Mouse (Mus musculus): ENCODE data around the gene Camp. TPM values are rescaled to one million over a fixed set of nuclear protein-coding genes. Genes with fewer than 3 reads are reported as not detected.

Camp gene
- polyA plus RNA-seq, 1 experiment from 2014 or later: not detected

DNA sequence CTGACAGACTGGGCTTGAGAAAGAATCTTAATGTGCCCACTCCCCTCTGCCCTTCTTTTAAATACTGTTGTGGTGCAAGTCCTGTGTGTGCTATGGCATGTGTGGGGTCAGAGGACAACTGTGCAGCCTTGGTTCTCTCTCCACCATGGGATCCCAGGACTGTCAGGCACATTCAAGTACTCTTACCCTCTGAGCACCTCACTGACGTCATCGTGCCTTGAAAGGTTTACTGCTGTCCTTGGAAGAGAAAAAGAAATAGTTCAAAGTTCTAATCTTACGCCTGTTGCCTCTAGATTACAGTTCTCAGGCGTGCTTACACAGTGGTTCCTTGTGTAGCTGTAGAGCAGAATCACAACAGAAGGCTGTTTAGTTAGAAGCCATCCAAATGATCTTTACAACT lies 36.8 kb upstream of the Camp start:
- WGBS: 68% methylated on average over 4 of the region's 4 CpGs
- H3K9me3 ChIP-seq (ENCODE audit: control insufficient read depth, low read length): no peaks in the 10 kb centered on the region
- ATAC-seq (ENCODE audit: low FRiP score, low TSS enrichment): no peak
- H3K36me3 ChIP-seq (ENCODE audit: control insufficient read depth, insufficient read depth, low read length): peaks cover 100% of the 10 kb centered on the region
- H3K4me2 ChIP-seq (replicated peaks; ENCODE audit: low read depth, low read length): no peak overlapping the region
- no peak overlapping the region for H3K4me3 ChIP-seq (ENCODE audit: low read length)
- H3K27me3 ChIP-seq (ENCODE audit: control insufficient read depth, insufficient read depth, low read length): no peaks in the 10 kb centered on the region
- 0 out of 2 replicates have a peak, but pooled peaks cover under 1% of the 10 kb centered on the region for H3K4me1 ChIP-seq (ENCODE audit: control insufficient read depth, insufficient read depth, low read length)
- H3K9ac ChIP-seq (ENCODE audit: low read depth, low read length): no peak overlapping the region
- H3K27ac ChIP-seq (ENCODE audit: low read depth, low read length): no peak overlapping the region

DNA sequence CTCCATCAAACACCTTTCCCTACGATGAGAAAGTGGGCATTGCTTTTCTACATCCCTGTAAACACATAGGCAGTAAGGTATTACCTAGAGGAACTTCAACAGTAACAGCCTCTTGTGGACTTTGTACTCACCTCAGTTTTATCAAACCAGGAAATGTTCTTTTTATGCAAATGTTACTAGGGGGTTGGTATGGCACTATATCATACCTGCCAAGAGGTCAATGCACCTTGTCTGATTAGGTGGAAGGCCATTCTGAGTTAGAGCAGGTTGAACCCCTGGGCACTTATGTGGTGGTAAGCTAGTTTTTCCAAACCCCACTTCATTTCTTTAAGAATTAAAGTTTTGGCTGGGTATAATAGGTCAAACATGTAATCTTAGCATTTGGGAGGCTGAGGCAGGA lies 29.9 kb upstream of the Camp start:
- Histone ChIP-seq H3K36me3 (ENCODE audit: control insufficient read depth, insufficient read depth, low read length) (peaks cover 69% of the 10 kb centered on the region), H3K4me1 (ENCODE audit: control insufficient read depth, insufficient read depth, low read length) (peaks cover 9% of the 10 kb centered on the region), H3K9me3 (ENCODE audit: control insufficient read depth, low read length) (no peaks in the 10 kb centered on the region), H3K4me3 (ENCODE audit: low read length) (no peak overlapping the region), H3K27ac (ENCODE audit: low read depth, low read length) (no peak overlapping the region), H3K4me2 (replicated peaks; ENCODE audit: low read depth, low read length) (no peak overlapping the region), H3K27me3 (ENCODE audit: control insufficient read depth, insufficient read depth, low read length) (no peaks in the 10 kb centered on the region), H3K9ac (ENCODE audit: low read depth, low read length) (no peak overlapping the region)
- ATAC-seq (ENCODE audit: low FRiP score, low TSS enrichment): no peak
- 100% methylated on average over 1 of the region's 1 CpGs for WGBS

DNA sequence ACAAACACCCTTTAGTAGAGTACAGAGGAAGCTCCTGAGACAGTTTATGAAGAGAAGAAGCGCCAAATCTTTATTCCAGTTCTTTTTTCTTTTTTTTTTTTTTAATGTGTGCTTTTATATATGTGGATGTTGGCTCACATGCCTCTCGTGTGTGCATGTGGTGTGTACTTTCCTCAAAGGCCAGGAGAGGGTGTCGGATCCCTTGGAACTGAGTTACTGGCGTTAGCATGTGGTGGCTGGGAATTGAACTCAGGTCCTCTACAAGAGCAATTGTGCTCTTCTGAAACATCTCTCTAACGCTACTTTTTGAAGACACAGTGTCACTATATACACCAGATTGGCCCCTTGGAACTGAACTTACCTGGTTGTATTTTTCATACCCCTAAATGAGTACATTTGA lies 28.2 kb upstream of the Camp start:
- Histone ChIP-seq H3K9me3 (ENCODE audit: control insufficient read depth, low read length) (no peaks in the 10 kb centered on the region), H3K4me3 (ENCODE audit: low read length) (peak overlapping the region; percentile 99; the same call in 1 of the 2 replicates), H3K36me3 (ENCODE audit: control insufficient read depth, insufficient read depth, low read length) (peaks cover 53% of the 10 kb centered on the region), H3K9ac (ENCODE audit: low read depth, low read length) (peak overlapping the region; percentile 98; the same call in 1 of the 2 replicates), H3K27me3 (ENCODE audit: control insufficient read depth, insufficient read depth, low read length) (no peaks in the 10 kb centered on the region), H3K4me2 (replicated peaks; ENCODE audit: low read depth, low read length) (peak overlapping the region; percentile 85), H3K27ac (ENCODE audit: low read depth, low read length) (no peak overlapping the region), H3K4me1 (ENCODE audit: control insufficient read depth, insufficient read depth, low read length) (peaks cover 9% of the 10 kb centered on the region)
- 85% methylated on average over 5 of the region's 5 CpGs for WGBS
- no peak for ATAC-seq (ENCODE audit: low FRiP score, low TSS enrichment)

DNA sequence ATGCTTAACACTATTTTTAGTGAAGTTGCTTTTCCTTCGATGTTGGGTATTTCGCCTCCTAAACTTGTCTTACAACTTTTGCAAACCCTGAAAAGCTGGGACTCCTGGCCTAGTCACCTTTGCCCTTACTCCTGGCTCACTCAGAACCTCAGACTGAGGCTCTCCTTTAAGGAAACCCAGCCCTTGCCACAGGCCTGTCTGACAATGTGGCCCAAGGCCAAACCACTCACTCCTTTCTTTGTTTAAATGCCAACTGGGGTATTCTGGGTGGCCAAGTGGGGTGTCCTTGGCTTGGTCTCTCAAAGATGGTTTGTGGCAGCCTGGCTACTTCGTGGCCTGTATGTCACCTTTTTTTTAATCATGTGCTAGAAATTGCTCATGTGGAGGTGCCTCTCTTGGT lies 27.3 kb upstream of the Camp start:
- Histone ChIP-seq H3K27me3 (ENCODE audit: control insufficient read depth, insufficient read depth, low read length) (no peaks in the 10 kb centered on the region), H3K9ac (ENCODE audit: low read depth, low read length) (peak overlapping the region; percentile 98), H3K4me2 (replicated peaks; ENCODE audit: low read depth, low read length) (peak overlapping the region; percentile 85), H3K4me1 (ENCODE audit: control insufficient read depth, insufficient read depth, low read length) (peaks cover 9% of the 10 kb centered on the region), H3K4me3 (ENCODE audit: low read length) (peak overlapping the region; percentile 99), H3K27ac (ENCODE audit: low read depth, low read length) (peak overlapping the region; percentile 92; the same call in 1 of the 2 replicates), H3K9me3 (ENCODE audit: control insufficient read depth, low read length) (no peaks in the 10 kb centered on the region), H3K36me3 (ENCODE audit: control insufficient read depth, insufficient read depth, low read length) (peaks cover 44% of the 10 kb centered on the region)
- WGBS: 7% methylated on average over 3 of the region's 3 CpGs
- ATAC-seq (ENCODE audit: low FRiP score, low TSS enrichment): no peak

DNA sequence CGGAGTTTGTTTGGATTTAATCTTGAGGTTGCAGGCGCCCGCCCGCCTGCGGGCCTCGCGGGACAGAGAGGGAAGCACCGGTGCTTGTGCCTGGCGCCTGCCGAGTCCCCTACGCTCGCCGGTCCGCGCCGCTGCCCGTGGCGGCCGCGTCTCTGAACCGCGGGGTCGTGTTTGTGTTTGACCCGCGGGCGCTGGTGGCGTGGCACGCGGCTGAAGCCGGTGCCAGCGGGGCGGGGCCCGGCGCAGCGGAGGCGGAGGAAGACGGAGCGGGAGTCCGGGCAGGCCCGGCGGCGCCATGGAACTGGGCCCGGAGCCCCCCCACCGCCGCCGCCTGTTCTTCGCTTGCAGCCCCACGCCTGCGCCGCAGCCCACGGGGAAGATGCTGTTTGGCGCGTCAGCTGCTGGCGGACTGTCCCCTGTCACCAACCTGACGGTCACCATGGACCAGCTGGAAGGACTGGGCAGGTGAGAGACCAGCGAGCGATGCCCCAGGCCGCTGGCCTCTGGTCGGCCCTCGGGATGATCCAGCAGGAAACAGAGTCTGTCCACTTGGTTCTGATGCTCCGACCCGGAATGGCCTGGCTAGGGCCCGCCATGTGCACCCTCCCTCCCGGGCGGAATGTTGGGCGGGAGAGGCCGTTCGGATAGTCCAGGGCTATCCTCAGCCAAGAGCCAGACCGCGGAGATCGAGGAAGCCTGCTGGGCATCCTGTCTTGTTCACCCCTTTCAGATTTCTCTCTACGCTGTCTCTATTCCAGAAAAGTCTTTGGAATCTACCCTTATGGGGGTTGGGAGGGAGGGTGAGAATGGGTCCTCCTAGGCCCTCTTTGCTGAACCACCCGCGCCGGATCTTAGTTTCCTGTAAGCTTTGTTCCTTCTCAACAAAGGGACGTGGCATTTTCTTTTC lies 26.5 kb upstream of the Camp start:
- Histone ChIP-seq H3K27ac (ENCODE audit: low read depth, low read length) (peak overlapping the region; percentile 92), H3K4me1 (ENCODE audit: control insufficient read depth, insufficient read depth, low read length) (peaks cover 6% of the 10 kb centered on the region), H3K27me3 (ENCODE audit: control insufficient read depth, insufficient read depth, low read length) (no peaks in the 10 kb centered on the region), H3K4me3 (ENCODE audit: low read length) (peak overlapping the region; percentile 99), H3K4me2 (replicated peaks; ENCODE audit: low read depth, low read length) (peak overlapping the region; percentile 85), H3K36me3 (ENCODE audit: control insufficient read depth, insufficient read depth, low read length) (peaks cover 36% of the 10 kb centered on the region), H3K9ac (ENCODE audit: low read depth, low read length) (peak overlapping the region; percentile 98), H3K9me3 (ENCODE audit: control insufficient read depth, low read length) (no peaks in the 10 kb centered on the region)
- WGBS: under 1% methylated on average over 63 of the region's 76 CpGs
- ATAC-seq (ENCODE audit: low FRiP score, low TSS enrichment): peak; percentile 62

DNA sequence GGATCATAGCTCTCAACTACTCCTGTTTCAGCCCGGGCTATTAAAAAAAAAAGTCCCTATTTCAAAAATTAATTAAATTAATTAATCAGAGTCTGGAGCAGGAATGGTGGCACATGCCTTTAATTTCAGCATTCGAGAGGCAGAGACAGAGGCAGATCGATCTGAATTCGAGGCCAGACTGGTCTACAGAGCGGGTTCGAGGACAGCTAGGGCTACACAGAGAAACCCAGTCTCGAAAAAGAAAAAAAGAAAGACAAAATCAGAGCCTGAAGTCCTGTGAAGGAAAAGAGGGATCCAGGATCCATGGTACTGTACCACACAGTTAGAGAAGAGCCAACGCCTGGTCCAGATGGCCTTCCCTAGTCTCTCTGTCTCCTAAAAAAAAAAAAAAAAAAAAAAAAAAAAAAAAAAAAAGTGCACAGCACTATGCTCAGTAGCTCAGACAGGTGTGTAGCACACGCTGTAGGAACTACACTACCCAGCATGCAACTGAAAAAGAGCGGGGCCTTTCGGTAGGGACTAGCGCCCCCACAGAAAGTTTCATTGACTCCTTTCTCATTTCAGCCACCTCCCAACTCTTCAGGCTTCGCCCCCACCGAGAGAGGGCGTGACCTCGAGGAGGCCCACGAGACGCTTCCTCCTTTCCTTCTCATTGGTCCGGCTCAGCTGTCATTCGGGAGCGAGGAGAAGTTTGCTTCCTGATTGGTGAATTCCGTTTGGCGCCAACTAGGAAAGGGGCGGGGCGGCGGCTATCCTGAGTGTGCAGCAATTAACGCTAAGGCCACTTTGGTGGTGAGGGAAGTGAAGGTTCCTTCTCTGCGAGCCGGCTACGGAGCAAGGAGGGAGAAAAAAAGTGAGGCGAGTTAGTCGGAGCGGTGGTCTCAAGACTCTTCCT lies 25.6 kb upstream of the Camp start, which contains the start of gene Cdc25a:
Gene Cdc25a (plus strand): TSS at position 783 of the 895 bp plus-strand sequence.
- Histone ChIP-seq H3K9me3 (ENCODE audit: control insufficient read depth, low read length) (no peaks in the 10 kb centered on the region), H3K4me3 (ENCODE audit: low read length) (peak within 1 kb of the TSS; percentile 99), H3K36me3 (ENCODE audit: control insufficient read depth, insufficient read depth, low read length) (peaks cover 27% of the 10 kb centered on the region), H3K27me3 (ENCODE audit: control insufficient read depth, insufficient read depth, low read length) (no peaks in the 10 kb centered on the region), H3K4me2 (replicated peaks; ENCODE audit: low read depth, low read length) (peak within 1 kb of the TSS; percentile 85), H3K9ac (ENCODE audit: low read depth, low read length) (peak within 1 kb of the TSS; percentile 98), H3K27ac (ENCODE audit: low read depth, low read length) (peak within 1 kb of the TSS; percentile 92), H3K4me1 (ENCODE audit: control insufficient read depth, insufficient read depth, low read length) (peaks cover 10% of the 10 kb centered on the region)
- ATAC-seq (ENCODE audit: low FRiP score, low TSS enrichment): peak; percentile 93
- 9% methylated on average over 33 of the region's 33 CpGs for WGBS

DNA sequence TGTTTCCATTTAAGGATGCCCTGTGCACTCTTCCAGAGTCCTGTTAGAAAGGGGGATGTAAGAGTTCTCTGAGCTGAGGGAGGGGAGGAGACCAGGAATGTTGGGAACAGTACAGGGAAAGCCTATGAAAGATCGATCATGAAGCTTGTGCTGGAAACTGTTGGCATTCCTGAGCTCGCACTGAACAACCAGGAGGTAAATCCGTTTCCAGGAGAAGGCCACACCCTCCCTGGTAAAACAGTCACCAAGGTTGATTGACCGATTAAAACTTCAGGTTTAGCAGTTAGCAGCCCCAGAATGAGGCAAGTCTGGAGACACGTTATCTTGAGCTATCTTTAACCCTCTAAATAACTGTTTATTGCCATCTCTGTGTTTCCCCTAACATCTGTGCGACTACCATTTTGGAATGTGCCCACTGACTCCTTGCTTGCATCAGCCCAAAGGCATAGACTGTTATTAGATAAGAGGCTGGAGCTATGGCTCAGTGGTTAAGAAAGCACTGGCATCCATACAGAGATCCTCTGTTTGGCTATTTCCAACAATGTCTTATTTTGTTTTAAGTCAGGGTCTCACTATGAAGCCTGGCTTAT lies 21.7 kb upstream of the Camp start:
- Histone ChIP-seq H3K27me3 (ENCODE audit: control insufficient read depth, insufficient read depth, low read length) (no peaks in the 10 kb centered on the region), H3K4me2 (replicated peaks; ENCODE audit: low read depth, low read length) (peak overlapping the region; percentile 31; the same call in 1 of the 2 replicates), H3K36me3 (ENCODE audit: control insufficient read depth, insufficient read depth, low read length) (no peaks in the 10 kb centered on the region), H3K9me3 (ENCODE audit: control insufficient read depth, low read length) (no peaks in the 10 kb centered on the region), H3K9ac (ENCODE audit: low read depth, low read length) (0 out of 2 replicates have a peak overlapping the region, but pooled peaks have one; percentile 4), H3K27ac (ENCODE audit: low read depth, low read length) (no peak overlapping the region), H3K4me3 (ENCODE audit: low read length) (no peak overlapping the region), H3K4me1 (ENCODE audit: control insufficient read depth, insufficient read depth, low read length) (0 out of 2 replicates have a peak, but pooled peaks cover 4% of the 10 kb centered on the region)
- no peak for ATAC-seq (ENCODE audit: low FRiP score, low TSS enrichment)
- 38% methylated on average over 6 of the region's 6 CpGs for WGBS

DNA sequence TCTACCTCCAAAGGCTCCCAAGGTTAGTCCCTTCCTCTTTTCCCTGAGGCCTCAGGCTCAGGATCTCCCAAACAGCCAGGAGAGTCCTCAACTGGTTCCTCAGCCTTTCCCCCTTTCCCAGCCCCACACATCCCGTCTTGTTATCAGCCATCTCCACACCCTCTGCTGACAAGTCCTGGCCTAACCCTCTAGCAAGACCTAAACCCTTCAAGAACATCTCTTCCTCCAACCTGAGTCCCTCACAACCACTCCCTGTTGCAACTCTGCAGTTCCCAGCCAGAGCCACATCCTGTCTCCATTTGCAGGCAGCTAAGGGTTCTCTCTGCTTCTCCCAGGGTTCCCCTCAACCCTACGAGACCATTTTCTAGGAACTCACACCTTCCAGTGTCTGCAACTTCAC lies 16.8 kb upstream of the Camp start:
- Histone ChIP-seq H3K27ac (ENCODE audit: low read depth, low read length) (no peak overlapping the region), H3K4me2 (replicated peaks; ENCODE audit: low read depth, low read length) (no peak overlapping the region), H3K36me3 (ENCODE audit: control insufficient read depth, insufficient read depth, low read length) (no peaks in the 10 kb centered on the region), H3K4me1 (ENCODE audit: control insufficient read depth, insufficient read depth, low read length) (0 out of 2 replicates have a peak, but pooled peaks cover 4% of the 10 kb centered on the region), H3K9me3 (ENCODE audit: control insufficient read depth, low read length) (no peaks in the 10 kb centered on the region), H3K9ac (ENCODE audit: low read depth, low read length) (no peak overlapping the region), H3K4me3 (ENCODE audit: low read length) (no peak overlapping the region), H3K27me3 (ENCODE audit: control insufficient read depth, insufficient read depth, low read length) (no peaks in the 10 kb centered on the region)
- ATAC-seq (ENCODE audit: low FRiP score, low TSS enrichment): no peak
- 60% methylated on average over 2 of the region's 2 CpGs for WGBS
